Mouse (Mus musculus): Measurements from ENCODE around the gene Olfr1352. TPM values are rescaled to one million over a fixed set of nuclear protein-coding genes. Genes with fewer than 3 reads are reported as not detected.

Olfr1352 gene
- not detected in 2 replicates for polyA plus RNA-seq (2012; rRNA removed)

GRCm38 (mm10) chr10:78980750-78981149 lies at the start of gene Olfr1352:
Gene Olfr1352, plus strand, starts transcription at chr10:78981050.

GRCm38 (mm10) chr10:78950336-78950735 lies 30.5 kb upstream of the Olfr1352 start, which contains the start of gene Olfr8:
Gene Olfr8, plus strand, starts transcription at chr10:78950636.

GRCm38 (mm10) chr10:78963009-78963408 lies 17.8 kb upstream of the Olfr1352 start, which contains the start of gene Olfr1353:
Gene Olfr1353, plus strand, starts transcription at chr10:78963309.

GRCm38 (mm10) chr10:79012172-79012571 lies 31.3 kb downstream of the Olfr1352 start, which contains the start of gene Olfr1351:
Gene Olfr1351, plus strand, starts transcription at chr10:79012472.

GRCm38 (mm10) chr10:79028441-79028840 lies 47.6 kb downstream of the Olfr1352 start, which contains the start of gene Olfr57:
Gene Olfr57, plus strand, starts transcription at chr10:79028741.

Other genes with a start within 250 kb of the Olfr1352 start
- gene Ccdc105, start 228.0 kb upstream of the Olfr1352 start, polyA plus RNA-seq (2012; rRNA removed) = not detected in 2 replicates
- gene Slc1a6, start 200.6 kb upstream of the Olfr1352 start, polyA plus RNA-seq (2012; rRNA removed) = 0.54 and 0.69 TPM in 2 replicates
- not detected in 2 replicates for gene Olfr1356, start 128.9 kb upstream of the Olfr1352 start, polyA plus RNA-seq (2012; rRNA removed)
- gene Olfr1355, start 105.5 kb upstream of the Olfr1352 start, polyA plus RNA-seq (2012; rRNA removed) = not detected in 2 replicates
- gene Olfr1354, start 67.9 kb upstream of the Olfr1352 start, polyA plus RNA-seq (2012; rRNA removed) = not detected in 2 replicates
- not detected in 2 replicates for gene Olfr8, start 30.4 kb upstream of the Olfr1352 start, polyA plus RNA-seq (2012; rRNA removed)
- not detected in 2 replicates for gene Olfr1353, start 17.7 kb upstream of the Olfr1352 start, polyA plus RNA-seq (2012; rRNA removed)
- gene Olfr1351, start 31.4 kb downstream of the Olfr1352 start, polyA plus RNA-seq (2012; rRNA removed) = not detected in 2 replicates
- gene Olfr57, start 47.7 kb downstream of the Olfr1352 start, polyA plus RNA-seq (2012; rRNA removed) = not detected in 2 replicates
- 0.69 and 0.76 TPM in 2 replicates for gene 2610008E11Rik, start 116.5 kb downstream of the Olfr1352 start, polyA plus RNA-seq (2012; rRNA removed)
- gene Vmn2r80, start 167.7 kb downstream of the Olfr1352 start, polyA plus RNA-seq (2012; rRNA removed) = not detected in 2 replicates

All from colon, adult 2 months (tissue).